Mouse (Mus musculus) lung, adult 2 months (tissue): ENCODE data around the gene Alpk1. TPM values are rescaled to one million over a fixed set of nuclear protein-coding genes. Genes with fewer than 3 reads are reported as not detected.

ENCODE experiments used
- DNase-seq: peaks from one replicate; pipeline ENCODE4 v3.0.0; 2022
- H3K4me1 ChIP-seq: fragments of 200-500 bp; 2 replicates; pipeline ENCODE4 v1.6.1; 2011; ENCODE audit warnings: low read length; ENCODE audit not compliant: control insufficient read depth, insufficient read depth
- H3K4me3 ChIP-seq: fragments of 200-500 bp; replicated peaks from 2 replicates; pipeline ENCODE3; 2011; ENCODE audit warnings: low read depth, mild to moderate bottlenecking, control low read depth, low read length; ENCODE audit errors: extremely low read depth
- CTCF ChIP-seq: fragments of 200-500 bp; IDR thresholded peaks from 2 replicates; pipeline ENCODE4 v1.5.1; 2011; ENCODE audit warnings: mild to moderate bottlenecking, low read length, control low read depth; ENCODE audit not compliant: insufficient read depth
- POLR2A ChIP-seq: fragments of 200-500 bp; IDR thresholded peaks from 2 replicates; pipeline ENCODE4 v1.6.1; 2011; ENCODE audit warnings: low read depth, mild to moderate bottlenecking, control low read depth, low read length, borderline replicate concordance; ENCODE audit errors: extremely low read depth
- WGBS: fragments of 180-500 bp; shearing (Covaris S2); methylation state at CpG from one replicate; pipeline ENCODE4 v1.1.7; 2018; 5-methylcytosine and 5-hydroxymethylcytosine counted together
- polyA plus RNA-seq: library from polyadenylated mRNA; depleted of rRNA; stranded (reverse); fragments of >200 nt; gene quantifications from 2 replicates; pipeline ENCODE4 v1.2.3, GENCODE M21; 2012; rRNA removed

The Alpk1 gene
- 2.1 and 3.2 TPM in 2 replicates for polyA plus RNA-seq

- Histone ChIP-seq H3K4me1 (no peaks in the 10 kb centered on the region), H3K4me3 (peak within 1 kb of the TSS; percentile 77)
- TF ChIP-seq CTCF: peak; percentile 62
- TF ChIP-seq POLR2A: 0 out of 2 replicates have a peak, but pooled peaks have one; percentile 7
- under 1% methylated on average over 24 of the region's 24 CpGs for WGBS
- DNase-seq: peak; percentile 75
These were observed at the start of gene Alpk1 for GRCm38 (mm10) chr3:127780021-127780644. Alpk1 (minus strand) TSS chr3:127780527.

DNA sequence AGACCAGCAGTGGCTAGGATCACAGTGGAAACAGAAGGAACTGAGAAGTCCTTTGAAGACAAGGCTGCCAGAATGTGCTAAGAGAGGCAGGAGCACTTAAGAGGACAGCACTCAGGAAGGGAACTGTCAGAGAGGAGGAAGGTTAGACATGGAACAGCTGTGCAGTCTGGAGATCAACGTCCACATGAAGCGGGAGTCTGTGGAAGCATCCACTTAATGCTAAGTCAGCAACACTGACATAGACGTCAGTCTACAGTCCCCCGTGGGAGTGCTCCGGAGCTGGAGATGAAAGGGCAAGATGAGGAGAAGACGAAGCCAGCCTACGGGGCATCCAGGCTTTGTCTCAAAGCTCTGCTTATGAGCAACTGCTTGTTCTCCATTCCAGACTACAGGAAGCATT, 46.8 kb upstream of the Alpk1 start:
- WGBS: 47% methylated on average over 7 of the region's 7 CpGs
- DNase-seq: no peak
- no peak overlapping the region for H3K4me3 ChIP-seq
- no peak for TF ChIP-seq POLR2A
- TF ChIP-seq CTCF: no peak
- no peaks in the 10 kb centered on the region for H3K4me1 ChIP-seq

DNA sequence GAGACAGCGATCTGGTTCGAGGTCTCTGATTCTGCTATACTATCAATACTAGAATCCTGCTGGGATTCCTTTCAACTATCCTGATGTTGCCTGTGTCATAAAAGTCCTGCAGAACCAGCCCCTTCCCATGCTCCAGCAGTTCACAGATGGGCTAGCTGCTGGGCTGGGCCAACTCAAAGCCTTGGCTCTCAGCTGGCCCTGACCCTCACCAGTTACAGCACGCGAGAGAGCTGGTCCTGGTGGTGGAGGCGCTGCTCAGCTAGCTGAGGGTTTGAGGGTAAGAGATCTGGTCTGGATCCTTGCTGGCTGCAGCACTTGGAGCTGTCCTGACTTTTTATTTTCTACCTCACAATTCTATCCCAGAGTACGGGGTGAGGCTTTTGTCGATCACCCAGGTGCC, 46.2 kb upstream of the Alpk1 start:
- 86% methylated on average over 7 of the region's 7 CpGs for WGBS
- TF ChIP-seq POLR2A (no peak), CTCF (no peak)
- no peaks in the 10 kb centered on the region for H3K4me1 ChIP-seq
- no peak for DNase-seq
- no peak overlapping the region for H3K4me3 ChIP-seq

DNA sequence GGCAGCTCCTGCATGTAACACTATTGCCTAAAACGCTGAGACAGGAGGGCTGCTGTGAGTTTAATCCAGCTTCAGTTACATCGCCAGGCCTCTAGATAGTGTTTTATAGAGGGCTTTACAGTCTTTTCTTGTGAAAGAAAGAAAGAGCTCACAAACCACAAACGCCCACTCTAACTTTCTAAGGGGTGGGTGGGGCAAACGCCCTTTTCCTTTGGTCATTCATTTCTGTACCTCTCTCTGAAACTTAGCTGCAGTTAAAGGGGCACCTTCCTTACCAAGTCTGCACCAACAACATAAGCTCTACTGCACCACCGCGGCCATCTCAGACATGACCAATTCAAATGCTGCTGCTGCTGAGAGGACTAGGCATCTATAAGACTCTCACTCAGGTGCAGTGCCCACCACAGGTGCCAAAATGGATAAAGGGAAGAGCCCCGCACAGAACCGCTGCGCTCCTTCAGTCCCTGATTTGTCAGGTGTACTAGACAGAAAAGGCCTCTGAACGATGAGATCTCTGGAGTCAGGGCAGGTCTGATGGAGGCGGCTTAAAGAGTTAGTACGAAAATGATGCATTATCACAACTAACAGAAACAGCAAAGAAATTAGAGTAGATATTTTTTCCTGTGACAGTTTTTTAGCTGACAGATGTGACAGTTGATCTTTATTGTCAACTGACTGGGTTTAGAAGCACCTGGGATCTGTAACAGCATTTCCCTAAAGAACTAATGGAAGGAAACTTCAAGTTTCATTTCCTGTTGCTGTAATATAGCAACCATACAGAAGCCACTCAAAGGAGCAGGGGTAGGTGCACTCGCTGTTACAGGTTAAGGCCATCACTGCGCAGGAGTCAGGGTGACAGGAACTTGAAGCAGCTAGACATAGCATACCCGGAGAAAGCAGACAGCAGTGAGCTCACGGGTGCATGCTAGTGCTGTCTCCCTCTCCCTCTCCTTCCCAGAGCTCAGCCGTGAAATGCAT, 43.8 kb upstream of the Alpk1 start:
- 72% methylated on average over 17 of the region's 17 CpGs for WGBS
- TF ChIP-seq POLR2A: no peak
- no peak for TF ChIP-seq CTCF

GRCm38 (mm10) chr3:127821209-127821608, 40.9 kb upstream of the Alpk1 start:
- WGBS: 71% methylated on average over 5 of the region's 5 CpGs
- TF ChIP-seq CTCF (no peak), POLR2A (no peak)
- no peaks in the 10 kb centered on the region for H3K4me1 ChIP-seq
- no peak for DNase-seq
- no peak overlapping the region for H3K4me3 ChIP-seq

More for the DNA sequence above, 43.8 kb upstream of the Alpk1 start:
- Histone ChIP-seq H3K4me3 (no peak overlapping the region), H3K4me1 (no peaks in the 10 kb centered on the region)
- no peak for DNase-seq

DNA sequence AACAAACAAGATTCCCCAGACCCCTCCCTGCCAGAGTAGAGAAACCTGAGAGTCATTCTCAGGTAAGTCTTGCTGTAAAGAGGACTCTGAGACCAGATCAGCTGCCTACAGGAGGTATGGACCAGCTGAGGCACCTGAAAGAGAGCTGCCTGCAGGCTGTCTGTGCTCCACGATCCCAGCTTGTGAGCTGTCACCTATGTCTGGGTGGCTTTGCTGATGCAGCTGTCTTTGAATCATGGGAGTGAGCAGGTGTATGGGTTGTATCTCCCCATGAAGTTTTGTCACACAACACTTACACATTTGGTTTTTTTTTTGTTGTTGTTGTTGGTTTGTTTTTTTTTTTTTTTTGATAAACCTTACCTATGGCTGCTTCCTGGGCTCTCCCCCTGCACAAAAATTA, 40.1 kb upstream of the Alpk1 start:
- Histone ChIP-seq H3K4me1 (no peaks in the 10 kb centered on the region), H3K4me3 (no peak overlapping the region)
- DNase-seq: no peak
- TF ChIP-seq POLR2A (no peak), CTCF (no peak)
- 85% methylated on average over 1 of the region's 1 CpGs for WGBS

GRCm38 (mm10) chr3:127818694-127819663, 38.7 kb upstream of the Alpk1 start:
- no peak for DNase-seq
- H3K4me1 ChIP-seq: no peaks in the 10 kb centered on the region
- no peak overlapping the region for H3K4me3 ChIP-seq
- WGBS: 77% methylated on average over 11 of the region's 11 CpGs
- TF ChIP-seq CTCF: no peak
- TF ChIP-seq POLR2A: no peak

DNA sequence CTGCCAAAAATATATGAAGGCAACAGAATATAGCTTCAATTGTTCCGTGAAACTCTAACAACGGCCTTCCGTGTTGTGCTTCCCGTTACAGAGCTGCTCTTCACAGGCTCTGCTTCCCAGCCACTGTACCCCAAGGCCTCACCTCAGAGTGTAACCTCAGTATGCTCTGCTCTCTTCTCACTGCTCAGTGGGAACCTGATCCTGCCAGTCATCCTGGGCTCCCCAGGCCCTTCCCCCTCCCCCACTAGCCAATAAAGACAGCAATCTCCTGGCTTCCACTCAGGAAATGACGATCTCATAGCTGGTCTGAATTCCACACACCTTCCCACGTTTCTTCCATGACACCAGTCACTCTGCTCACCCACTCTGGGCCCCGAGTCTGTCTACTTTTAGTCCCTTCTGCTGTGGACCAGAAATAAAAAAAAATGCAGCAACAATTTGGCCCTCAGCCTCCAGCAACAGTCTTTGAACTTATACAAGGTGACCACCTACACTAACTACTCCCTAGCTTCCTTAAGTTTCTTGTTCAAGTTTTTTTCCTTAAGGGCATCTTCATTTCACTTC, 36.9 kb upstream of the Alpk1 start:
- H3K4me1 ChIP-seq: no peaks in the 10 kb centered on the region
- no peak overlapping the region for H3K4me3 ChIP-seq
- WGBS: 75% methylated on average over 7 of the region's 7 CpGs
- no peak for DNase-seq
- TF ChIP-seq POLR2A (no peak), CTCF (no peak)
